Mouse (Mus musculus) retina, adult 2 months (tissue): ENCODE measurements around the gene Zfp207.
"Not testable (repeated sequence)": the region's sequence is repeated elsewhere in the genome, so short reads cannot be mapped to it uniquely, and the experiment has no call there.

ENCODE experiments used
- DNase-seq: peaks from one replicate; pipeline ENCODE4 v3.0.0-alpha.2; 2012; ENCODE audit warnings: low read depth, low spot score

The Zfp207 gene

DNA sequence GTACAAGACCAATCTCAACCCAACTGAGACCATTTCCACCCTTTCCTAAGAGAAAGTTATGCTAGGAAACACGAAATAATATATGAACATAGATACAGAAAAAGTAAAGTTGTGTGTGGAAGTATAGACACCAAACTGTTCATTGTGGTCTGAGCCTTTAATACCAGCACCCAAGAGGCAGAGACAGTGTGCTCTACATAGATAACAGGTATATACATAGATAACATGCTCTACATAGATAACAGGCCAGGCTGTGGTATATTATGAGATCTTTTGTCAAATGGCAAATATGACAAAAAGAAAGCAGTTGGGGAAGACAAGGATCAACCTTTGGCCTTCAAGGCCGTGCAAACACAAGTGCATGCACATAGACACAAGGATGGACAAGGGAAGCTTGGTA is 27.3 kb downstream of the Zfp207 start:
- DNase-seq: no peak

DNA sequence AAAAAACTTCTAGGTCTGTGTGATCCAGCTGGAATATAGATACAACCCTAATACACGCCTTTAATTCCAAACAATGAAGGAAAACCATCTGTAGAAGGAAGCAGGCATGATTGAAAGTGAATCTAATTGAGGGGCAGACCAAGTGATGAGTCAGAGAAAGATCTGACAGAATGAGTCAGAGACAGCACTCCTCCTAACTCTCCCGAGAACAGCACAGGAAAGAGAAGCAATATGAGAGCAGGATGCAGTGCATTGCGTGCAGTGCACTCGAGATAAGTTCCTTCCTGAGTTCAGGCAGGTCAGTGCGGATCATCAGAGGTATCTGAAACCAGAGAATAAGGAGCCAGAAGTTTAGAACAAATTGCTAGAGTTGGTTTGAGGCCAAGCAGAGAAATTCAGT is 34.0 kb downstream of the Zfp207 start:
- DNase-seq: no peak

DNA sequence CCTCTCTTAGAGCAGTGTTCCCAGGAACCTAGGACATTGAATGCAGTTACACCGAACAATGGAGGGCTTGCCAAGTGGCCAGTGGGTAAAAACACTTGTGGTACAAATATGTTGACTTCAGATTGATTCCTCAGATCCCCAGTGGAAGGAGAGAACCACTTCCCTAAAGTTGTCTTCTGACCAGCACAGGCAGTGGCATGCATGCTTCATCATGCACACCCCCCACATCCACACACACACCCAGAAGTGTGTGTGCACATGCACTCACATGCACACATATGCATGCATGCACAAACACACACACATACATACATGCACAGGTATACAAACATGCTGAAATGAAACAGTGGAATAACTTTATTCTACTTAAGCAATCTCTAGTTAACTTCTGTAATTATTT is 36.7 kb downstream of the Zfp207 start:
- DNase-seq: no peak

DNA sequence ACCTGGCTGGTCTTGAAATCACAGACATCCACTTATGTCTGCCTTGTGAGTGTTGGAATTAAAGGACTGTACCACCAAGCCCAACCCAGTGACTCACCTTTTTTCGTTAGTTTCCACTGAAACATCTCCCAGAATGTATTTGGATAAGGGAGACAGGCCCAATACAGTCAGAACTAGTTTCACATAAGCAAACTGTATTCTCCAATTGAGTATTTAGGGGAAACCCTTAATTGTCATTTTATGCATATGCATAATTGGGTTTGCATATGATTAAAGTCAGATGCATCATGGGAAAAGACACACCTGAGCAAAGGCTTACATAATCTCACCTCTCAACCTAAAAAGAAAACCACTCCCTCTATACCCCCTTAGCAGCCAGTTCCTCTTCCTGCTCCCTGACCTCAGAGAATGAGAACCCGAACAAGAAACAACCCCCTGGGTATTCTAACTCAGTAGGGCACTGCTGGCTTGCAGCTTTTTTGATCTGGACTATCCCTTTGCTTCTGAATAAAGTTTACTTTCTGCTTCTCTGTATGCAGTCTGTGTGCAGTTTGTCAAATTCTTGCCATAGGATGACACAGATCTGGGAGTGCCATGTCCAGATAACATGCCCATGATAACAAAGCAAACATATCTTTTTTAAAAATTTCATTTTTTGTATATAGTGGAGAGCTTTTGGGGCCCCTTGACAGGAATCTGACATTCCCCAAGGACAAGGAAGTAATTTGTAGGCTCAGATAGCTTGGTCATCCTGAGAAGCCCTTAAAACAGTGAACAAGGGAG is 37.3 kb downstream of the Zfp207 start:
- no peak for DNase-seq

DNA sequence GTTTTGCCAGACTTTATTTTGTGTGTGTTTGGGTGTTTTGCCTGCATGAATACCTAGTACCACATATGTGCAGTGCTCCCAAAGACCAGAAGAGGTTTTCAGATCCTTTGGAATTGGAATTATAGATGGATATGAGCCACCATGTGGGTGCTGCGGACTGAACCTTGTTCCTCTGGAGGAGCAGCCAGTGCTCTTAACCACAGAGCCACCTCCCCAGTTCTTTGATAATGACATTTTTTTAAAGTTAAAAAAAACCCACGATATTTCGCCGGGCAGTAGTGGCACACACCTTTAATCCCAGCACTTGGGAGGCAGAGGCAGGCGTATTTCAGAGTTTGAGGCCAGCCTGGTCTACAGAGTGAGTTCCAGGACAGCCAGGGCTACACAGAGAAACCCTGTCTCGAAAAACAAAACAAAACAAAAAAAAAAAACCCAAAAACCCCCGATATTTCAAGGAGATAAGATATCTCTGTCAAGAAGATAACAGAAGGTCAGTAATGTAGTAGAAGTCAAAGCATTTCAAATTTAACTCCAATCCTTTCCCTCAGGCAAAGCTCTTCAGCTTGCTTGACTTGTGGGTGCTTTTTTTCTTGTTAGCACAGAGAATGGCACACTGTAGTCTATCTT is 38.5 kb downstream of the Zfp207 start:
- no peak for DNase-seq

DNA sequence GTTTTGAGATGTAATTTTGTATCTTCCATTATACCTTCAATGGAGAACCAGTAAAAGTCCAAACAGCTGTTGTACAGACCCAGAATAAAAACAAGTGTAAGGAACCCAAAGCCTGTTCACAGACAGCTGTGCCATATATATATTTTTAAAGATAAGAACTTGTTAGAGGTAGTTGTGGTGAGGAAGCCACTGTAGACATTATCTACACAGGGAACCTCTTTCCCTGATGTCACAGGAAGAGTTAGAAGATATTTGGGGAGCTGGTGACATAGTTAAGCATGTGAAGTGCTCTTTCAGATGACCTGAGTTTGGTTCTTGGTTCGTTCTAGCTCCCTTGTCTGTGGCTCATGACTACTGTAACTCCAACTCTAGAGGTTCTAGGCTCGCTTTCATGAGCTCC is 41.6 kb downstream of the Zfp207 start:
- no peak for DNase-seq

DNA sequence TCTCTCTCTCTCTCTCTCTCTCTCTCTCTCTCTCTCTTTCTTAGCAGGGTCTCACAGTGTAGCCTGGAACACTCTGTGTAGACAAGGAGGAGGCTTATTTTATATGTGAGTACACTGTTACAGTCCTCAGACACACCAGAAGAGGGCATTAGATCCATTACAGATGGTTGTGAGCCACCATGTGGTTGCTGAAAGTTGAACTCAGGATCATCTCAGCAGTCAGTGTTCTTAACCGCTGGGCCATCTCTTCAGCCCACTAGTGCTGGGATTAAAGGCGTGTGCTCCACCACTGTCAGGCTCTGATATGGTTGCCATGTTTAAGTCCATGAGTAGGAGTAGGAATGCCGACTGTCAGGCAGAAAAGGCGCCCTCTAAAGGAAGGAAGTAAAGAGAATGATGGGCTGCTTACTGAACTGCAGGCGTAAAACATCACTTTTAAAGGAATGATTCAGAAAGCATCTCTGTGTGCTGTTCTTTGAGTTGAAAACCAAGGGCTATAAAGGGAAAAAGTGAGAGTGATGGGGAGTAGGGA is 42.2 kb downstream of the Zfp207 start:
- DNase-seq: no peak

DNA sequence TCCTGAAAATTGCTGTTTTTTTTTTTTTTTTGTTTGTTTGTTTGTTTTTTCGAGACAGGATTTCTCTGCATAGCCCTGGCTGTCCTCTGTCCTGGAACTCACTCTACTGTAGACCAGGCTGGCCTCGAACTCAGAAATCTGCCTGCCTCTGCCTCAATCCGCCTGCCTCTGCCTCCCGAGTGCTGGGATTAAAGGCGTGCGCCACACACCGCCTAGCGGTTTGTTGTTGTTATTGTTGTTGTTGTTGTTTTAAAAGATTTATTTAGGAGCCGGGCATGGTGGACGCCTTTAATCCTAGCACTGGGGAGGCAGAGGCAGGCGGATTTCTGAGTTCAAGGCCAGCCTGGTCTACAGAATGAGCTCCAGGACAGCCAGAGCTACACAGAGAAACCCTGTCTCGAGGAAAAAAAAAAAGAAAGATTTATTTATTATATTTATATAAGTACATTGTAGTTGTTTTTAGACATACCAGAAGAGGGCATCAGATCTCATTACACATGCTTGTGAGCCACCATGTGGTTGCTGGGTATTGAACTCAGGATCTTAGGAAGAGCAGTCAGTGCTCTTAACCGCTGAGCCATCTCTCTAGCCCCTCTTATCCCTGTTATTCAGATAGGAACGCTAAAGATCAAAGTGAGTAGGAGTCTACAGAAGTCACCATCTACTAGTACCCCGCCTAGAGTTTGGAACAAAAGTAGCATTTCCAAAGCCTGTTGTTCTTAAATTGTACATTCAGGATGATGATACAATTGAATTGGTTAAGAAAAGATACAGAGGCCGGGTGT is 43.1 kb downstream of the Zfp207 start:
- DNase-seq: not testable (repeated sequence)

DNA sequence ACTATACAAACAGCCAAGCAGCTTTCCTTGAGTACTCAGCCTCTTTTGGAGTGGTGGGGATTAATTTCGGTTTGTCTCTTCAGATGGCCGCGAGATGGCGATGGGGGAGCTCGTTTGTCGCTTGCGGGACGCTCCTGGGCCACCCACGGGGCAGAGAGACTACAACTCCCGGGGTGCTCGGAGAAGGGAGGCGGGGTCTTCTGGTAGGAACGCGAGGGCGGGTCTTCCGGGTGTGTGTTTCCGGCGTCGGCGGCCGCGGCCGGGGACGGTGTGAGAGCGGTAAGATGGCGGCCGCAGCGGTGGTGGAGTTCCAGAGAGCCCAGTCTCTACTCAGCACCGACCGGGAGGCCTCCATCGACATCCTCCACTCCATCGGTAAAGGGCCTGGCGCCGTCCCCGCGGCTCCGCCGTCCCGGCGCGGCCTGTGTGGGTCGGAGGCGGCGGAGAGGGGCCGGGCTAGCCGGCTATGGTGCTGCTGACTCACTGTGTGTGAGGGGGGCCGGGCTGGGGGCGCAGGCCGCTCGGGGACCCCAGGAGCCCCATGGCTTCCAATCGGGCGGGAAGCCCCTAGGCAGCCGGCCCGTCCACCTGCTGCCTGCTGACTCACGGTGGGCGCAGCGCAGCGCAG is 45.4 kb downstream of the Zfp207 start, which contains the start of gene Psmd11:
TSS of gene Psmd11 (plus strand) at position 235 of the 628 bp plus-strand sequence.
- peak; percentile 89 for DNase-seq

DNA sequence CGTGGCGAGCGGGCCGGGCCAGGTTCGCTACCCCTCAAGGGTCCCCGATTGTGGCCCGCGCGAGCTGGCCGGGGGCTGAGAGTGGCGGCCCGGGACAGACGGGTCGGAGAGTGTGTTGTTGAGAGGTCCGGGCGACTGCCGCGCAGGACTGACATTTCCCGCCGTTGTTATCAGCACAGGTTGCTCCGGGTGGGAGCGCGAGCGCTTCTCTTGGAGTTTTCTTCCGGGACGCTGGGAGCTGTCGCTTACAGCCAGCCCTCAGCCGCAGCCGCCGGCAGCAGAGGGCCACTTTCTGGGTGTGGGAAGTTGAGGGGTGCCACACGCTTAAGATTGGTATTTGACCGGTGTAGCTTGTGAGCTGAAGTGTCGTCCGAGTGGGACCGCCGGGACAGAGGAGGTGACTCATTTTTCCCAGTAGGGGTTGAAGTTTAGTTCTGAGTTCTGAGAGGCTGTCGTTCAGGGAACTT is 46.0 kb downstream of the Zfp207 start:
- no peak for DNase-seq

DNA sequence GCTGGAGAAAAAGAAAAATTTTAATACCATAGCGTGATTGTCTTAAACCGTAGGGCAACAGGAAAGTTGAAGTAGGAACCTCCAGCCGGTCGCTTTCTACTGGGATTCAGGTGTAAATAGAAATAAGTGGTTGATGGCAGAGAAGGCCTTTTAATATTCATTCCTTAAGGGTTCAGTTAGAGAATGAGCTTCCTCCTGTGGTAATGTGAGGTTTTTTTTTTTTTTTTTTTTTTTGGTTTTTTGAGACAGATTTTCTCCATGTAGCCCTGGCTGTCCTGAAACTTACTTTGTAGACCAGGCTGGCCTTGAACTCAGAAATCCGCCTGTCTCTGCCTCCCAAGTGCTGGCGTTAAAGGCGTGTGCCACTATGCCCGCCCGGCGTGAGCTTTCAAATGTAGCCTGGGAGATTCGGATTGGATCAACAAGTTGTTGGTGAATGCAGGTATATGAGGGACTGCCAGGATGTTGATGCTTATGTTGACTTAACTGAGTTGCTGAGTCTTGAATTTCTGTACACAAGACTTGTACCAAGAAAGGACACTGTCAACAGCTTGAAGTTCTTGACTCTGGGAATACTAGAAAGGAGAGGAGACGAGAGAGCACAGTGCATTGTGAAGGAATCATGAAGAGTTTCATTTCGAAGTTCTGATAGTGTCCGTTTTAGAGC is 46.6 kb downstream of the Zfp207 start:
- no peak for DNase-seq

DNA sequence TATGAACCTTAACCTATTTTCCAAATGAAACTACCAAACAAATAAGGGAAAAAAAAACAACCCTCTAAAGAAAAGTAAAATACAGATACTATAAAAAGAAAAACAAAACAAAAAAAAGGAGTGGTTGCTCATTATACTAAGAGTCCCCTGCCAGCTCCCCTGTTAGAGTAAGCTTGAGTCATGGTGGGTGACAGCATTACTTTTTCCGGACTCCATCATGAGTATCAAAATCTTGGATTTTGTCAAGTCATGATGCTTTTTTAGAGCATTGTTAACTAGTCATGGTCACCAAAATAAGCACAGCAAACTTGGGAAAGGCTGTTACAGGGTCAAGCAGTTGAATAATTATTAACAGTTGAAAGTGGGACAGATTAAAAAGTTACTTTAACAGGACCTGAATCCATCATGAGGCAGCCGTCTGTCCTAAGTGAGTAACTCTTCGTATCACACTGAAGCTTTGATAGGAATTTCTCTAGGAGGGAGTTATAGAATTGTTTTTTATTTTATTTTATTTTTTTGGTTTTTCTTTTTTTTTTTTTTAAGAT is 47.4 kb downstream of the Zfp207 start:
- no peak for DNase-seq

DNA sequence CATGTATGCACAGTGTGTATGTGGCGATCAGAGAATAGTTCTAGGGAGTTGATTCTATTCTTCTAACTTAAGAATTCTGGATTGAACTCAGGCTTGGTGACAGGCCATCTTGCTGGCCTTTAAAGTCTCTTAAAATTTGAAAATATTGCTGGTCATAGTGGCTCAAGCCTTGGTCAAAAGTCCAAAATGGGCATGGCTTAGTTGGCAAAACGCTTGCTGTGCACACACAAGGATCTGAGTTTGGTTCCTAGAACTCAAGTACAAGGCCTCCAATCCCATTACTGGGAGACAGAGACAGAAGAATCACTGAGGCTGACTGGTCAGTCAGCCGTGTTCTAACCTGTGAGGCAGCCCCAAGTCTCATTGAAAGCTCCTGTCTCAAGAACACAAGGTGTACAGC is 63.8 kb downstream of the Zfp207 start:
- no peak for DNase-seq

DNA sequence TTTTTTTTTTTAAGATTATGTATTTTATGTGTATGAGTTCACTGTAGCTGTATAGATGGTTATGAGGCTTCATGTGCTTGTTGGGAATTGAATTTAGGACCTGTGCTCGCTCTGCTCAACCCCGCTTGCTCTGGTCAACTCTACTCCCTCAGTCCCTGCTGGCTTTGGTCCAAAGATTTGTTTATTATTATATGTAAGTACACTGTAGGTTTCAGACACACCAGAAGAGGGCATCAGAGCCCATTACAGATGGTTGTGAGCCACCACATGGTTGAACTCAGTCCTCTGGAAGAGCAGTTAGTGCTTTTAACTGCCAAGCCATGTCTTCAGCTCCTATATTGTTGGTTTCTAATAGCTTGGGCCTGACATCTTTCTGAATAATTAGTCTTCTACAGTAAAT is 66.8 kb downstream of the Zfp207 start:
- DNase-seq: no peak

DNA sequence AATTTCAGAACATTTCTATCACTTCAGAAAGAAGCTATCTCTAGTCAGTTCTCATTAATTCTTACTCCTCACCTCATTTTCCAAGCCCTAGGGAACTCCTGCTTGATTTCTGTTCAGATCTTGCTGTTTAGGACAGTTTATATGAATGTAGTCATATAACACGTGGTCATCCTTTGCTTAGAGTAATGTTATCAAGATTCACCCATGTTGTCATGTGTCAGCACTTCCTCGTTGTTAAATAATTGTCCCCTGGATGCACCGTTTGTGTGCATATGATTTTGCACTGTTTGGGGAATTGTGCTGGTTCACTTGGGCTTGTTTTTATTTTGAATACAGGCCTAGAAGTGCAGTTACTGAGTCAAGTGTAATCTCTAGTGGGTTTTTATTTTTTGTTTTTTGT is 69.2 kb downstream of the Zfp207 start:
- no peak for DNase-seq

DNA sequence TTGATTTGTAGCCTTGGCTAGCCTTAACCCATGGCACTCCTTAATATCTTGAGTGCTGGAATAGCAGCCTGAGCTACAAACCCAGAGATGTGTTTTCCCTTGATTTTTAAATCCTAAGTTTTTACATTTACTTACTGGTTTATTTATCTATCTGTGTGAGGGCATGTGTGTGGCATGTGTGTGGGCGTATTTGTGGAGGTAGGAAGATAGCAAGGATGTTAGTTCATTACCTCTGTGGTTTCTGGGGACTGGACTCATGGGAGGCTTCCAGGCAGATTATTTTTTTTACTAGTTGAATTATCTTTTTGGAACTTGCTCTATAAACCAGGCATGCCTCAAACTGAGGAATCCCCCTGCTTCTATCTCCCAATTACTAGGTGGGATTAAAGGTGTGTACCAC is 70.1 kb downstream of the Zfp207 start:
- no peak for DNase-seq
